Mouse (Mus musculus): Measurements from ENCODE around the gene Obp2a.
"Not testable (repeated sequence)": the region's sequence is repeated elsewhere in the genome, so short reads cannot be mapped to it uniquely, and the experiment has no call there.

The Obp2a gene

DNA sequence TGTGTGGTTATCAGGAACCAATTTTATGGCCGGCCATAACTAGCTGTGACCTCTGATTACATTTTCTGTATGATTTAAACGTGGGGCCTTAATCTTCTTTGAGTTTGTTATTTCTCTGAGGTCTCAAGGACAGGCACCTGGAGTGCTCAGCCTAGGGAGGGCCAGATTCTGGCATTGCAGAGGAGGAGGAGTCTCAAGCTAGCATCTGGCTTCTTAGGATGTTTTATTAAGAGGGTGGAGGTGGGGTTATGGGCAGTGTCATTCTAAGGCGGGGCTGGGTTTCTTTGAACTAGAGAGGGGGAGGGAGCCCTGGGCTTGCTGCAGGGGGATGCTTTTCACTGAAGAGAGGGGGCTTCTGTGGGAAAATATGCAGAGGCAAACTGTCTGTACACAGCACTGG is 11.8 kb downstream of the Obp2a start:
- DNase-seq = not testable (repeated sequence)

DNA sequence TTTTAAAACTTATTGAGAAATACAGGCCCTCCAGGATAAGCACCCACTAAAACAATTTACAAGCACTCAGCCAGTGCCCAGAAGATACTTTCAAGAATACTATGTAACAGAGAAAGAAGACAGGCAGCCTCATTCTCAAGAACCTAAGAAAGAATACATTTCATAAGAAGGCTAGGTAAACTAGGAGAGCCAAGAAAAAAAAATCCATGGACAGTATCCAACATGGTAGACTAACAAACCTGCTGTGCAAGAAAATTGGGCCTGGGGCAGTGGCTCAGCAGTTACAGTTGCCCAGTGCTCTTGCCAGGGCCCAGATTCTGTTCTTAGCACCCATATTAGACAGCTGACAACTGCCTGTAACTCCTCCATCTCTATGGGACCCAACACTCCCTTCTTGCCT is 17.4 kb downstream of the Obp2a start:
- no peak for DNase-seq

DNA sequence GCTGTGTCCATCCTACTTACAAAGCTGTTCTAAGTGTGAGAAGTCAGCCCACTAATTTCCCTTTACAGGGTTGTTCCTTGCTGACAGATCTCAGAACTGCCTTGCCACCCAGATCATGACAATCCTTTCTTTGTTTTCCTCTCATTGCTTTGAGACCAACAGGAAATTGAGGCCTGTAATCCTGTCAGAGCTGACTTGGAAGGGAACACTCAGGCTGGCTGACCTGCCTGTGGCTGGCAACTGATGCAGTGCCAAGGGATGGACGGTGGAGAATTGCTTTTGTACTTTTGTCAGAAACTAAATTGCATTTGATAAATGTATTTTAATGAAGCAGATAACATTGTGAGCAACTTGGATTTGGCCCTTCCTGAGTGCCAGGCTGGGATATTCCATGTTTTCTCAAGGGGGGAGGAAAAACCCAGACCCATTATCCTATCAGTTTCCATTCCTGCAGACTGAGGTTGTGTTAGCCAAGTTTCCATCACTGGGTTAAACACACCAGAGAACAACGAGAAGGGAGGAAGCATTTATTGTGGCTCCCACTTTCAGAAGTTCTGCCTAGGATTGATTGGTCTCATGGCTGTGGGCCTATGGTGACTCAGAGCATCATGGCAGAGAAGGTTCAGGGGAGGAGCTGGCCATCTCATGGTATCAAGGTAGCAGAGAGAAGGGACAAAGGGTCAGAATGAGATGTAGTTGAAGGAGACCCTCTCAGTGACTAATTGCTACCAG is 33.5 kb downstream of the Obp2a start:
- no peak for DNase-seq

DNA sequence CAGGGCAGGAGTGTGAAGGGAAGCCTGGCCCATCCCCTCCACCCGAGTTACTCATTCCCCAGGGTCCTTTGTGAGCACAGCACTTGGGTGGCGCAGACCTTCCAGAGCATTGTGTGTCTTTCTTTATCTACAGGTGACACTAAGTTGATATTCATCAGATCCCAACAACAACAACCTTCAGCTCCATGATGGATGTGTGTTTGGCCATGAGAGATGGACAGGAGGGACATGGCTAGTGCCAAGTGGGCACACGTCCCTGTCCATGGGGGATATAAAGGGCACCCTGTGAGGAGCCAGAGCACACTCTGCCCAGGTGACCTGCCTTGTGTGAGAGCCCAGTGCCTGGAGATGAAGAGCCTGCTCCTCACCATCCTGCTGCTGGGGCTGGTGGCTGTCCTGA is 36.9 kb downstream of the Obp2a start, which contains the start of gene Obp2b:
Obp2b (plus strand) TSS at position 301 of the 400 bp plus-strand sequence.
- not testable (repeated sequence) for DNase-seq

DNA sequence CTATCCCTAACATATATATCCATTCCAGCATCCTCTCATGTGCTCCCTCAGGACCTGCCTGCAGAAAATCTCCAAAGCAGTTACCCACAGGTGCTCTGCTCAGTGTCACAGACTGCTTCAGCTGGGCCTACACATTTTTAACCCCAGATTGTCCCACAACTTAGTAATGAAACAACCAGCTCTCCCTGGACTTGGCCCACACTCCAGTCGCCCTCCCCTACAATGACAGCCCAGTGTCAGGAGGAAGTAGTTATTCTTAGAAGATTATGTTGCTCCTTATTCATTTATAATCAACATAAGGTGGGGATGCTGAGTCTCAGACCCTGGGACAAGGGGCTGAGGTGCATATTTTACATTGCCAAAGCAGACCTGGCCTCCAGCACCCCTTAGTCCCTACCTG is 41.8 kb downstream of the Obp2a start:
- no peak for DNase-seq
